Mouse (Mus musculus): ENCODE data around the gene Barhl2. TPM values are rescaled to one million over a fixed set of nuclear protein-coding genes. Genes with fewer than 3 reads are reported as not detected.

Gene Barhl2
- total and polyA plus RNA-seq, 3 experiments: not detected

DNA sequence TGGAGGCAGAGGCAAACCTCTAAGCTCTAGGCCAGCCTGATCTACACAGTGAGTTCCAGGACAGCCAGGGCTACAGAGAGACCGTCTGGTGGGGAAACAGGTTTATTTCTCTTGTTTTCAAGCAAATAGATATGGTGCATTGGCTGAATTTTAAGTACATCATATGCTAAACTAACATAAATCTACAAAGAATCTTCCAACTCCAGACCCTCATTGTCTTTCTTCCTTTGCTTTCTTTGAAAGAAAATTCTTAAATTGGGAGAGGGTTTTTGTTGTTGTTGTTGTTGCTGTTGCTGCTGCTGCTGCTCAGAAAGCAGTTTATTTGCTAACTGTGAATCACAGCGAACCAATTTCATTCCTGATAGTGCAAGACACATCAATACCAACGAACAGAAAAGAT is 3.5 kb upstream of the Barhl2 start:
- no peak for DNase-seq (ENCODE audit: low spot score)
- Histone ChIP-seq H3K9me3 (replicated peaks) (peaks cover 78% of the 10 kb centered on the region), H3K27me3 (ENCODE audit: insufficient read depth, low read length) (no peaks in the 10 kb centered on the region; the same call in 1 of the 2 replicates), H3K36me3 (replicated peaks) (no peaks in the 10 kb centered on the region), H3K4me3 (ENCODE audit: low read depth, low read length) (no peak overlapping the region), H3K4me1 (ENCODE audit: insufficient read depth, low read depth, low read length) (no peaks in the 10 kb centered on the region)
- TF ChIP-seq CTCF (IDR thresholded peaks at IDR 0.05; ENCODE audit: low read depth, low read length) (no peak), GATA2 (IDR thresholded peaks at IDR 0.05; ENCODE audit: borderline replicate concordance, low read depth, low read length) (no peak), GATA1 (IDR thresholded peaks at IDR 0.05; ENCODE audit: borderline replicate concordance, low read length) (no peak), TAL1 (conservative IDR thresholded peaks at IDR 0.05; ENCODE audit: low read depth, low read length) (no peak), POLR2AphosphoS5 (IDR thresholded peaks at IDR 0.05; ENCODE audit: insufficient replicate concordance, low read depth, low read length) (no peak)
- ATAC-seq (ENCODE audit: extremely low read depth, insufficient number of reproducible peaks, low FRiP score, poor library complexity, severe bottlenecking): no peak

DNA sequence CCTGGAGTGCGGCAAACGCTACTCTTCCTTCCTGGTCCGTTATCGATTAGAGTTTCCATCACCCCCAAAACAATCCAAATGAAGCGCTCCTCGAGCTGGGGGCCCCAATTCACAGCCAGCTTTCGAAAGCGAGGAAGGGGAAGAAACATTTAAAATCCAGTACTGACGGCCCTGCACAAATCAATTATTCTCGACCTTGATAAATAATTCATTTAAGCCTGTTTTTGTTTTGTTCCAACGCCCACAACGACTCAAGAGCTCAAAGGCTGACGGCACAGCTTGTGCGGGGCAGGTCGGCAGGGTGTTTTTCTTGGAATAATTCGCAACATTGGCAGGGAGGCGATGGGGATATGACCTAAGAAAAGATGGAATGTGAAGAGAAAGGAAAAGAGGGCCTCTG is 2.6 kb upstream of the Barhl2 start:
- no peaks in the 10 kb centered on the region for H3K36me3 ChIP-seq (replicated peaks)
- H3K9me3 ChIP-seq (replicated peaks): peaks cover 71% of the 10 kb centered on the region
- no peak overlapping the region; the same call in 1 of the 2 replicates for H3K4me3 ChIP-seq (ENCODE audit: low read depth, low read length)
- H3K4me1 ChIP-seq (ENCODE audit: insufficient read depth, low read depth, low read length): no peaks in the 10 kb centered on the region
- ATAC-seq (ENCODE audit: extremely low read depth, insufficient number of reproducible peaks, low FRiP score, poor library complexity, severe bottlenecking) (no peak), DNase-seq (ENCODE audit: low spot score) (no peak)
- no peaks in the 10 kb centered on the region; the same call in 1 of the 2 replicates for H3K27me3 ChIP-seq (ENCODE audit: insufficient read depth, low read length)
- TF ChIP-seq TAL1 (conservative IDR thresholded peaks at IDR 0.05; ENCODE audit: low read depth, low read length): no peak
- TF ChIP-seq CTCF (IDR thresholded peaks at IDR 0.05; ENCODE audit: low read depth, low read length): no peak

DNA sequence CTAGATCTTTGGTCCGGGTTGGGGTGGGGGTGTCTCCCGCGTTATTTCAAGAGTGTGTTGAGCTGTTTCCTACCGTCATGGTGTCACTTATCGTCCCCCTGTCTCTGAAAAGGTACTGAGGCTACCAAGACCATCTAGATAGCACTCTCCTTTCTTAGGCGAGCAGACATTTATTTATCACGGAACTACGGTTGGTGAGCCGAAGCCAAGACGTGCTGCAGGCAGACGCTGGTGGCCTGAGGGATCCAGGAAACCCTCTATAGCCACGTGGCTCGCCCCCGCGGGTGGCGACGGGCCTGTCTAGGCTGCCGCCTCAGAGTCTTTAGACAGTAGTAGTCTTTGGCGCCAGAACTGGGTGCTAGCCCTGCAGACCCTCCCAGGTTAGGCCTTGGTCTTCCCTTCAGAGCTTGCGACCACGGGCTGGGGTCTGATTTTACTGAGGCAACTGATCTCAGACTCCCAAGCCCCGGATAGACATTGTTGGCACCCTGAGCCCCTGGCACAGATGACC is 2.1 kb upstream of the Barhl2 start:
- ATAC-seq (ENCODE audit: extremely low read depth, insufficient number of reproducible peaks, low FRiP score, poor library complexity, severe bottlenecking) (no peak), DNase-seq (ENCODE audit: low spot score) (no peak)
- no peaks in the 10 kb centered on the region; the same call in 1 of the 2 replicates for H3K27me3 ChIP-seq (ENCODE audit: insufficient read depth, low read length)
- TF ChIP-seq CTCF (IDR thresholded peaks at IDR 0.05; ENCODE audit: low read depth, low read length) (no peak), POLR2AphosphoS5 (IDR thresholded peaks at IDR 0.05; ENCODE audit: insufficient replicate concordance, low read depth, low read length) (no peak), TAL1 (conservative IDR thresholded peaks at IDR 0.05; ENCODE audit: low read depth, low read length) (no peak), GATA1 (IDR thresholded peaks at IDR 0.05; ENCODE audit: borderline replicate concordance, low read length) (no peak), GATA2 (IDR thresholded peaks at IDR 0.05; ENCODE audit: borderline replicate concordance, low read depth, low read length) (no peak)
- no peaks in the 10 kb centered on the region for H3K36me3 ChIP-seq (replicated peaks)
- no peak overlapping the region; the same call in 1 of the 2 replicates for H3K4me3 ChIP-seq (ENCODE audit: low read depth, low read length)
- H3K4me1 ChIP-seq (ENCODE audit: insufficient read depth, low read depth, low read length): no peaks in the 10 kb centered on the region
- H3K9me3 ChIP-seq (replicated peaks): peaks cover 71% of the 10 kb centered on the region

DNA sequence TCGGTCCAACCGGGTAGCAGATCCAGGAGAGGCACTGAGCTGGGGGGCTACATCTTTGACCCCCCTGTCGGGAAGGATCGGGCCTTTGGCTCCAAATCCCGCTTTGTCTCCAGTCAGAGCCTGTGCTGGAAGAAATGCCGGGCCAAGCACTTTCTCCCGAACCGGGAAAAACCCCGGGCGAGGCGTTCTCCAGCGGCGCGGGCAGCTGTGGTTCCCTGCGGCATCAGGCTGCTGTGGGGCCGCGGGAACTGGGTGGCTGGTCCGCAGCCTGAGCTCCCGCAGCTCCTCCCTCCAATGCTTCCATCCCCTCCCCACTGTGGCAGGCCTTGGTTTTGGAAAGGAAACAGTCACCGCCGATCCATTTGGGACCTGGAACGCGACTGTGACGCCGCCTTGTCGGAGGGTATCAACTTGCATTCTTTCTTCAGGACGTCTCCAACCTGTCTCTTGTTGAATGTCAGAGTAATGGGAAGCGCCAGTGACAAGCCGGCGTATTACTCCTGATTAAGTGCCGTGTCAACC is 1.2 kb upstream of the Barhl2 start:
- Histone ChIP-seq H3K27me3 (ENCODE audit: insufficient read depth, low read length) (no peaks in the 10 kb centered on the region; the same call in 1 of the 2 replicates), H3K9me3 (replicated peaks) (peaks cover 71% of the 10 kb centered on the region), H3K36me3 (replicated peaks) (no peaks in the 10 kb centered on the region), H3K4me1 (ENCODE audit: insufficient read depth, low read depth, low read length) (no peaks in the 10 kb centered on the region), H3K4me3 (ENCODE audit: low read depth, low read length) (peak overlapping the region; percentile 16; the same call in 1 of the 2 replicates)
- DNase-seq (ENCODE audit: low spot score) (no peak), ATAC-seq (ENCODE audit: extremely low read depth, insufficient number of reproducible peaks, low FRiP score, poor library complexity, severe bottlenecking) (no peak)
- TF ChIP-seq GATA2 (IDR thresholded peaks at IDR 0.05; ENCODE audit: borderline replicate concordance, low read depth, low read length) (no peak), CTCF (IDR thresholded peaks at IDR 0.05; ENCODE audit: low read depth, low read length) (no peak), POLR2AphosphoS5 (IDR thresholded peaks at IDR 0.05; ENCODE audit: insufficient replicate concordance, low read depth, low read length) (no peak), TAL1 (conservative IDR thresholded peaks at IDR 0.05; ENCODE audit: low read depth, low read length) (no peak), GATA1 (IDR thresholded peaks at IDR 0.05; ENCODE audit: borderline replicate concordance, low read length) (no peak)

DNA sequence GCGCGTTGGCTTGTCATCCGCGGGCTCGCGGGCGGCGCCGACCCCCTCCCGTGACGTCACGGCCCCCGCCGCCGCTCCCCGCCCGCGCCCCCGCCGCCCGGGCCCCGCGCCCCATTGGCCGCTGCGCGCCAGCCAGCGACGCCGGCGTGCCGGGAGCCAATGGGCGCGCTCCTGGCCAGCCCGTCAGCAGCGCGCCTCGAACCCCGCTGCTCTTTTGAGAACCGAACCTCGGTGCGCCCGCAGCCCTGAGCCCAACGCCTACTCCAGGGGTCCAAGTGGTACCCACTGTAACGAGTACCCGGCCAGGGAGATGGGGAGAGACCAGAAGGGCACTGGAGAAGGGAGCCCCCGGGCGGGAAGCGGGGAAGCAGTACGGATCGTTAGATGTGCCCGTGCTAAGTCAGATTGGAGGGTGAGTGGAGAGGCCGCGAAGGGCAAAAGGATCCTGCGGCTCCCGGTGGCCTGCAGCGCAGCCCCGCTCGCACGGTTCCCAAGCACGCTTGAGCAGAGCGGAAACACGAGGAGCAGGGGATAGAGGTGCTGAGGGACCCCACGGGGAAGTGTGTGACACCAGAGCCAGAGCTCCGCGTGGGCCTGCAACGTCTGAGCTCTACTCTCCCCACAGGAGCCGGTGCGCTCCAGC is 632 bp upstream of the Barhl2 start:
- H3K4me1 ChIP-seq (ENCODE audit: insufficient read depth, low read depth, low read length): no peaks in the 10 kb centered on the region
- H3K4me3 ChIP-seq (ENCODE audit: low read depth, low read length): no peak overlapping the region; the same call in 1 of the 2 replicates
- no peak for TF ChIP-seq GATA1 (IDR thresholded peaks at IDR 0.05; ENCODE audit: borderline replicate concordance, low read length)
- TF ChIP-seq CTCF (IDR thresholded peaks at IDR 0.05; ENCODE audit: low read depth, low read length): no peak
- TF ChIP-seq POLR2AphosphoS5 (IDR thresholded peaks at IDR 0.05; ENCODE audit: insufficient replicate concordance, low read depth, low read length): no peak
- no peak for TF ChIP-seq TAL1 (conservative IDR thresholded peaks at IDR 0.05; ENCODE audit: low read depth, low read length)
- no peak for TF ChIP-seq GATA2 (IDR thresholded peaks at IDR 0.05; ENCODE audit: borderline replicate concordance, low read depth, low read length)
- ATAC-seq (ENCODE audit: extremely low read depth, insufficient number of reproducible peaks, low FRiP score, poor library complexity, severe bottlenecking) (no peak), DNase-seq (ENCODE audit: low spot score) (no peak)
- H3K27me3 ChIP-seq (ENCODE audit: insufficient read depth, low read length): no peaks in the 10 kb centered on the region; the same call in 1 of the 2 replicates
- peaks cover 72% of the 10 kb centered on the region for H3K9me3 ChIP-seq (replicated peaks)
- H3K36me3 ChIP-seq (replicated peaks): no peaks in the 10 kb centered on the region

DNA sequence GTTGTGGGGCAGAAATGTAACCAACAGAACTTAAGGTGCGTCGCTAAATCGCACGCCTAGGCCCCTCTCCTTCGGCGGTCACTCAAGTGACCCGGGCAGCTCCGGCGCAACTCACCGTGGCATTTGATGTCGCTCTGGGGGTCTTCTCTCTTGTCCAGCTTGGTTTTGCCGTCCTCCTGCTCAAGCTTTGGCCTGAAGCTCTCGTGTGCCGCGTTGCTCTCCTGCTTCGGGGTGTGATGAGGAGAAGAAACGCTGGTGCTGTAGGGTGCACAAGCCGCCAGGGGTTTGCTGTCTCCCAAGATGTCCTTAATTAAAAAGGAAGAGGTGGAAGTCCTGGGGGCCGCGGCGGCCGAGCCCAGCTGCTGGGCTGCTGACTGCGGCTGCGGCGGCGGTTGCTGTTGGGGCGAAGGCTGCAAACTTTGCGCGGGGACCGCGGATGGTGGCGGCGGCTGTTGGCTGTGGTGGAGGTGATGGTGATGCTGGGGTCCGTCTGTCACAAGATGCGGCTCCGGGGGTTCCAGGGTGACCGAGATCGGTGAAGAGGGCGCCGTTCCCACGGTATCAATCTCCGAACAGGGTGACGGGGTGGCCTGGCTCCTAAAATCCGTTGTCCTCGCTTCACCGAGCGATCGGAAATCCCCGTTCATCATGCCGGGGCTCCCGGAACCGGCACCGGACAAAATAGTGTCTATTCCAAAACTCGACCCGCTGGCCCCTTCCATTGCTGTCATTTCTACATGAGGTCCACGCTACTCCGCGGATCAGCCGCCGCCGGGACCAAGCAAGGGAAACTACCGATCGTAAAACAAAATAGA is 648 bp downstream of the Barhl2 start:
- no peaks in the 10 kb centered on the region for H3K4me1 ChIP-seq (ENCODE audit: insufficient read depth, low read depth, low read length)
- DNase-seq (ENCODE audit: low spot score): no peak
- peaks cover 72% of the 10 kb centered on the region for H3K9me3 ChIP-seq (replicated peaks)
- no peak for TF ChIP-seq GATA1 (IDR thresholded peaks at IDR 0.05; ENCODE audit: borderline replicate concordance, low read length)
- no peak for TF ChIP-seq POLR2AphosphoS5 (IDR thresholded peaks at IDR 0.05; ENCODE audit: insufficient replicate concordance, low read depth, low read length)
- ATAC-seq (ENCODE audit: extremely low read depth, insufficient number of reproducible peaks, low FRiP score, poor library complexity, severe bottlenecking): no peak
- H3K36me3 ChIP-seq (replicated peaks): no peaks in the 10 kb centered on the region
- no peak overlapping the region for H3K4me3 ChIP-seq (ENCODE audit: low read depth, low read length)
- no peaks in the 10 kb centered on the region; the same call in 1 of the 2 replicates for H3K27me3 ChIP-seq (ENCODE audit: insufficient read depth, low read length)

All from G1E (cell line).